Mouse (Mus musculus): ENCODE data around the gene Kmt5c. TPM values are rescaled to one million over a fixed set of nuclear protein-coding genes. Genes with fewer than 3 reads are reported as not detected.

Kmt5c gene
- polyA plus RNA-seq, 1 experiment from 2014 or later: 88.1 TPM

DNA sequence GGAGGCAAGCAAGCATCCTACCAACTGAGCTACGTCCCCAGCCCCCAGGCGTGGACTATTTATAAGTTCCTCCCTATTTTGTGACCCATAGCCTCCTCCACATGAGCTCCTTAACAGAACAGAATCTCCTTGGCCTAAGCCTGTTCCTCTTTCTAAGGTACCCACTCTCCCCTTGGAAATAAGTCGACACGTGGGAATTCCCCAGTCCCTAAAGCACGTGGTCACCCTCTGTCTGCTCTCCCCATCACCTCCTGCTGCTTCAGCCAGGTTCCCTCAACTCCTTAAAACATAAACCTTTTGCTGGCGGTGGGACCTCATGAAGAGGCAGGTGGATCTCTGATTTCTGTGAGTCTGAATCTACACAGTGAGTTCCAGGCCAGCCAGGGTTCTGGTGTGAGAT lies 23.0 kb upstream of the Kmt5c start:
- Histone ChIP-seq H3K4me2 (ENCODE audit: low read depth, low read length, severe bottlenecking) (no peak overlapping the region), H3K9me3 (ENCODE audit: control insufficient read depth, low read length) (no peaks in the 10 kb centered on the region), H3K9ac (ENCODE audit: low read length) (no peak overlapping the region), H3K27ac (ENCODE audit: low read depth, low read length) (no peak overlapping the region), H3K27me3 (ENCODE audit: control insufficient read depth, insufficient read depth, low read length) (no peaks in the 10 kb centered on the region), H3K4me3 (ENCODE audit: low read depth, low read length) (no peak overlapping the region), H3K4me1 (replicated peaks; ENCODE audit: control insufficient read depth, insufficient read depth, low read length) (no peaks in the 10 kb centered on the region), H3K36me3 (ENCODE audit: control insufficient read depth, insufficient read depth, low read length) (peaks cover 8% of the 10 kb centered on the region; the same call in 1 of the 2 replicates)
- no peak for ATAC-seq (replicated peaks; ENCODE audit: low FRiP score)
- no peak for DNase-seq (ENCODE audit: low spot score)
- WGBS: 74% methylated on average over 6 of the region's 6 CpGs

DNA sequence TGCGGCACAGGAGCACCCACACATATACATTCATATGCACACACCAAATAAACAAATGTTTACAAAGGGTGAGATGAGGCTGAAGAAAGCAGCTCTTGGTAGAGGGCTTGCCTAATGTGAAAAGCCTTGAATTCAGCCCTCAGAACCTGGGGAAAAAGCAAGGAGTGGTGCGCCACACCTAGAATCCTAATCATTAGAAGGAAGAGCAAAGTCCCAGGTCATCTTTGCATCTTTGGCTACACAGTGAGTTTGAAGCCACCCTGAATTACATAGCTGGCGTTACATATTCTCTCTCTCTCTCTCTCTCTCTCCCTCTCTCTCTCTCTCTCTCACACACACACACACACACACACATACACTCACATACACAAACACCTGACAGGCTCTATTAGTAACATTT lies 20.6 kb upstream of the Kmt5c start:
- Histone ChIP-seq H3K27ac (ENCODE audit: low read depth, low read length) (no peak overlapping the region), H3K27me3 (ENCODE audit: control insufficient read depth, insufficient read depth, low read length) (no peaks in the 10 kb centered on the region), H3K36me3 (ENCODE audit: control insufficient read depth, insufficient read depth, low read length) (no peaks in the 10 kb centered on the region; the same call in 1 of the 2 replicates), H3K4me2 (ENCODE audit: low read depth, low read length, severe bottlenecking) (no peak overlapping the region), H3K4me3 (ENCODE audit: low read depth, low read length) (no peak overlapping the region), H3K9me3 (ENCODE audit: control insufficient read depth, low read length) (no peaks in the 10 kb centered on the region), H3K4me1 (replicated peaks; ENCODE audit: control insufficient read depth, insufficient read depth, low read length) (no peaks in the 10 kb centered on the region), H3K9ac (ENCODE audit: low read length) (no peak overlapping the region)
- no peak for ATAC-seq (replicated peaks; ENCODE audit: low FRiP score)
- 97% methylated on average over 3 of the region's 3 CpGs for WGBS
- DNase-seq (ENCODE audit: low spot score): no peak

DNA sequence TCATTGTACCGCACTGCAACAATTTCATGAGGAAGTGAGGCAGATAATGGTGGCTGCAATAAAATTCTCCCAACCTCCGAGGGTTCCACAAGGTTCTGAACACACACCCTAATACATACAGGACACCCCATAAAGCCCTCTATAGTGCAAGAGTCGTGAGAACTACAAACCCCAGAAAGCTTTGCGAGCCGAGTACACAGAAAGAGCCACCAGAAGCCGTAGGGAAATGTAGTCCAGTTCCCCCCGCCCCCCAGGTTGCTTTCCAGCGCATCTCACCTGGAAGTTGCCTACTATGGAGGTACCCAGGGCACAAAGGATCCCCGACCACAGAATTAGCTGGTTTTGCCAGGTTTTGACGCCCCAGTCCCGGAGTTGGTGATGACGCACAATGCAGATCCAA lies 16.4 kb upstream of the Kmt5c start:
- Histone ChIP-seq H3K27me3 (ENCODE audit: control insufficient read depth, insufficient read depth, low read length) (no peaks in the 10 kb centered on the region), H3K27ac (ENCODE audit: low read depth, low read length) (no peak overlapping the region), H3K9ac (ENCODE audit: low read length) (peak overlapping the region; percentile 33; the same call in 1 of the 2 replicates), H3K36me3 (ENCODE audit: control insufficient read depth, insufficient read depth, low read length) (no peaks in the 10 kb centered on the region), H3K9me3 (ENCODE audit: control insufficient read depth, low read length) (no peaks in the 10 kb centered on the region), H3K4me2 (ENCODE audit: low read depth, low read length, severe bottlenecking) (peak overlapping the region; percentile 39), H3K4me3 (ENCODE audit: low read depth, low read length) (peak overlapping the region; percentile 18; the same call in 1 of the 2 replicates), H3K4me1 (replicated peaks; ENCODE audit: control insufficient read depth, insufficient read depth, low read length) (no peaks in the 10 kb centered on the region)
- ATAC-seq (replicated peaks; ENCODE audit: low FRiP score) (no peak), DNase-seq (ENCODE audit: low spot score) (no peak)
- WGBS: 41% methylated on average over 12 of the region's 12 CpGs

DNA sequence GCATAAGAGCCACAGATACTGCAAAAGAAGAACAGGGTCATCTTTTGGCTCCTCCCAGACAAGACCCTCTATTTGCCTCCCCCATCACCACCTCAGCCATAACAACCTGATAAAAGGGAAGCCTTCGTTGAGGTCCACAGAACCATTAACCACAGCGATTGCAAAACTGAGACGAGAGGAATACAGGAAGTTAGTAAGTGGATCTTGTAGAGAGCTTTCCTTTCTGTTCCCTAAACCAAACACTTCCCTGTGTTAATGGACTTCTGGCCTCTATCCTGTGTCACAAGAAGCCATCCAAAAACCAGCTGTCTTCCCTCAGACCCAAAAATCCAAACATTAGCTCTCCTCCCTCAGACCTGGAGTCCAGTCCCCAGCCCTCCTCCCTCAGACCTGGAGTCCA lies 15.6 kb upstream of the Kmt5c start:
- ATAC-seq (replicated peaks; ENCODE audit: low FRiP score): no peak
- no peaks in the 10 kb centered on the region for H3K4me1 ChIP-seq (replicated peaks; ENCODE audit: control insufficient read depth, insufficient read depth, low read length)
- H3K9ac ChIP-seq (ENCODE audit: low read length): no peak overlapping the region
- H3K27ac ChIP-seq (ENCODE audit: low read depth, low read length): no peak overlapping the region
- WGBS: 83% methylated on average over 3 of the region's 3 CpGs
- H3K4me2 ChIP-seq (ENCODE audit: low read depth, low read length, severe bottlenecking): no peak overlapping the region
- H3K4me3 ChIP-seq (ENCODE audit: low read depth, low read length): no peak overlapping the region
- H3K27me3 ChIP-seq (ENCODE audit: control insufficient read depth, insufficient read depth, low read length): no peaks in the 10 kb centered on the region
- no peaks in the 10 kb centered on the region for H3K36me3 ChIP-seq (ENCODE audit: control insufficient read depth, insufficient read depth, low read length)
- H3K9me3 ChIP-seq (ENCODE audit: control insufficient read depth, low read length): no peaks in the 10 kb centered on the region
- no peak for DNase-seq (ENCODE audit: low spot score)

DNA sequence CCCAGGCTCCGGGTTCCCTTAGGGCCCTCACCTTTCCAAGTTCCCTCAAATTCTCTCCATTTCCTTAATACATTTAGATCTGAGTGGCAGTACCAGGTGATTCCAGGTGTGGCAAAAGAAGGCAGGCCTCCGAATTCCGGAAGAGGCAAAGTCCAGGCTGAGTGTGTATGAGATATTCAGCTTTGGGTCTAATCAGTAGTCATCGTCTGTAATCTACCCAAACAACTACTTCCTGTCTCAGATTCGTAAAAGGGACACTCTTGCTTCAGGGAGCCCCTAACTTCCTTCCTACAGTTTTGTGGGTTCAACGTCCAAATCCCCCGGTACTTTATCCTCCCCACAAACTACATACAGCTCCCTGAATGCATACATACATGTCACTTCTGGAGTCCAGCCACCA lies 14.7 kb upstream of the Kmt5c start, which contains the start of gene Tmem150b:
TSS of gene Tmem150b (minus strand) at position 81 of the 400 bp plus-strand sequence.
- Histone ChIP-seq H3K27ac (ENCODE audit: low read depth, low read length) (no peak within 1 kb of the TSS), H3K4me3 (ENCODE audit: low read depth, low read length) (no peak within 1 kb of the TSS), H3K4me1 (replicated peaks; ENCODE audit: control insufficient read depth, insufficient read depth, low read length) (no peaks in the 10 kb centered on the region), H3K36me3 (ENCODE audit: control insufficient read depth, insufficient read depth, low read length) (no peaks in the 10 kb centered on the region), H3K4me2 (ENCODE audit: low read depth, low read length, severe bottlenecking) (no peak within 1 kb of the TSS), H3K9ac (ENCODE audit: low read length) (peak within 1 kb of the TSS; percentile 33; the same call in 1 of the 2 replicates), H3K9me3 (ENCODE audit: control insufficient read depth, low read length) (no peaks in the 10 kb centered on the region), H3K27me3 (ENCODE audit: control insufficient read depth, insufficient read depth, low read length) (no peaks in the 10 kb centered on the region)
- DNase-seq (ENCODE audit: low spot score): no peak
- no peak for ATAC-seq (replicated peaks; ENCODE audit: low FRiP score)
- 85% methylated on average over 7 of the region's 7 CpGs for WGBS

DNA sequence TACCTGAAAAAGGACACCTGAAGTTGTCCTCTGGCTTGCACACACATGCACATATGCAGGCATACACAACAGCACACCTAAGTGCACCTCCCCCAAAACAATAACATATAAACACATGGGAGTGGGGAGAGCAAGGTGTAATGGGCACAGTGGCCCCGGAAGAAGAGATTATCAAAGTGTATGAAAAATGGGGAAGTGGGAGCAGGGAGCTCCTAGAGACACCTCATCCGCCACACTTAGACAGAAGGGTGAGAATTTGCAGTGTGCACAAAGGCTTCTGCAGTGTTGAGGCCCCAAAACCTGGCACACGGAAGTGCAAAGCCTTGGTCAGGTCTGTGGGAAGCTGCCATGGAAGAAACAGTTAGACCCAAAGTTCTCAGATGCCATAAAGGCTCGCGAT lies 8.8 kb upstream of the Kmt5c start:
- Histone ChIP-seq H3K27me3 (ENCODE audit: control insufficient read depth, insufficient read depth, low read length) (no peaks in the 10 kb centered on the region), H3K27ac (ENCODE audit: low read depth, low read length) (no peak overlapping the region), H3K36me3 (ENCODE audit: control insufficient read depth, insufficient read depth, low read length) (no peaks in the 10 kb centered on the region), H3K9ac (ENCODE audit: low read length) (no peak overlapping the region), H3K4me3 (ENCODE audit: low read depth, low read length) (no peak overlapping the region), H3K9me3 (ENCODE audit: control insufficient read depth, low read length) (no peaks in the 10 kb centered on the region), H3K4me2 (ENCODE audit: low read depth, low read length, severe bottlenecking) (no peak overlapping the region), H3K4me1 (replicated peaks; ENCODE audit: control insufficient read depth, insufficient read depth, low read length) (no peaks in the 10 kb centered on the region)
- ATAC-seq (replicated peaks; ENCODE audit: low FRiP score) (no peak), DNase-seq (ENCODE audit: low spot score) (no peak)
- 84% methylated on average over 5 of the region's 5 CpGs for WGBS

DNA sequence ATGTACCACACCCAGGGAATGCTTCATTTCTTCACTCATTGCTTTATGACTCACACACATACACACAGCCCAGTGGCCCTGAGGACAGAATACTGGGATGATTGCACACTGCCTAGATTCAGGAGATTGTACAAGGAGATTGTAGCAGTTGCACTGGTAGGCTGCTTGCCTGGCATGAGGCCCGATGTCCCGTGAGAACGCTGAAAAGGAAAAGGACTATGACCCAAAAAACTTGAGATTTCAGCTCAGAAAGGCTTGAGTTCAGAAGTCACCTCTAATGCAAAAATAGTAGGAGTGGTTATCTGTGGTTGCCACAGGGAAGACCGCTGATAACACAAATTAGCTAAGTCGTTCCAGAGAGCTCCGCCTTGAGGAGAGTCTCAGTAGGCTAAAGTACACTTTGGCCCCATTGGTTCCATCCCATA lies 6.9 kb upstream of the Kmt5c start:
- WGBS: 70% methylated on average over 6 of the region's 6 CpGs
- Histone ChIP-seq H3K4me1 (replicated peaks; ENCODE audit: control insufficient read depth, insufficient read depth, low read length) (no peaks in the 10 kb centered on the region), H3K4me3 (ENCODE audit: low read depth, low read length) (no peak overlapping the region), H3K36me3 (ENCODE audit: control insufficient read depth, insufficient read depth, low read length) (no peaks in the 10 kb centered on the region), H3K27me3 (ENCODE audit: control insufficient read depth, insufficient read depth, low read length) (no peaks in the 10 kb centered on the region), H3K9ac (ENCODE audit: low read length) (no peak overlapping the region), H3K27ac (ENCODE audit: low read depth, low read length) (no peak overlapping the region), H3K4me2 (ENCODE audit: low read depth, low read length, severe bottlenecking) (no peak overlapping the region), H3K9me3 (ENCODE audit: control insufficient read depth, low read length) (no peaks in the 10 kb centered on the region)
- no peak for DNase-seq (ENCODE audit: low spot score)
- ATAC-seq (replicated peaks; ENCODE audit: low FRiP score): no peak

DNA sequence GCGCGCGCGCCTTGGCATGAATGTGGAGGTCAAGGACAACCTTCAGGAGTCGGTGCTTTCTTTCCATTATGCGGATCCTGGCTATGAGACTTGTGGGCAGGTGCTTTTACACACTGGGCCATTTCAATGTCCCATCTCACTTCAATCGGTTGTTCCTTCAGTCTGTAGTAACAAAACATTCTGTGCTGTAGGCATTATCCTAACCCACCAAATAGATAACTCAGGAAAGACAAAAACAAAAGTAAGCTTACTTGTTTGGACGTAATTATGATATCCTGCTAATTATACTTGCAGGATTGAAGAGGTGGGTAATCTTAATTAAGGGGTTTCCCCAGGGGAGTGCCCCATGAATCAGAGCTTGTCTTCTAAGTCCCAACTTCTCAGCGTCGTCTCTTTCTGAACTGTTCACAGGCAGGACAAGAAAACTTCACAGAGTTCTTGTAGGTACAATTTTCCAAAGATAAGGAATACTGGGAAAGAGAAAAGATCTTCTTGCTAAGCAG lies 823 bp upstream of the Kmt5c start:
- no peaks in the 10 kb centered on the region for H3K36me3 ChIP-seq (ENCODE audit: control insufficient read depth, insufficient read depth, low read length)
- DNase-seq (ENCODE audit: low spot score) (no peak), ATAC-seq (replicated peaks; ENCODE audit: low FRiP score) (no peak)
- peaks cover 11% of the 10 kb centered on the region for H3K4me1 ChIP-seq (replicated peaks; ENCODE audit: control insufficient read depth, insufficient read depth, low read length)
- peak overlapping the region; percentile 12; the same call in 1 of the 2 replicates for H3K9ac ChIP-seq (ENCODE audit: low read length)
- peak overlapping the region; percentile 85 for H3K27ac ChIP-seq (ENCODE audit: low read depth, low read length)
- 43% methylated on average over 10 of the region's 10 CpGs for WGBS
- peak overlapping the region; percentile 27 for H3K4me3 ChIP-seq (ENCODE audit: low read depth, low read length)
- no peaks in the 10 kb centered on the region for H3K27me3 ChIP-seq (ENCODE audit: control insufficient read depth, insufficient read depth, low read length)
- no peaks in the 10 kb centered on the region for H3K9me3 ChIP-seq (ENCODE audit: control insufficient read depth, low read length)
- H3K4me2 ChIP-seq (ENCODE audit: low read depth, low read length, severe bottlenecking): peak overlapping the region; percentile 56

DNA sequence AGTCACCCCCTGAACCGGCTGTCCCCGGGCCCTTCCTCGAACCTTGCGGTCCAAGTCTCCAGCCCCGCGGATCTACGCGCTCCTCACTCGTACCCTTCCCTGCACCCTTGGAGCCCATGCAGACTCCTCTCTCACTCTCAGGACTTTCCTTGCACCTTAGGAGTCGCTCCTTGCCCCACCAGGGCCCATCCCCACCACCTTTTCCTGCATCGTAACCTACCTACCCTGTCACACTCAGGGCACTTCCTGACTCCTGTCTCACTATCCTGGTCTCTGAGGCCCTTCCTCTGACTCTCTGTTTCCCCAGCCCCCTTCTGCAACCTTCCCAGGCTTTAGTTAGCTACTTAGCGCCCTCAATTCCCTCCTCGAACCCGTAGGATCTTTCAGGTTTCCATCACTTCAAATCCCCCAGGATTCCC lies 403 bp downstream of the Kmt5c start:
- peak overlapping the region; percentile 89 for H3K9ac ChIP-seq (ENCODE audit: low read length)
- ATAC-seq (replicated peaks; ENCODE audit: low FRiP score) (no peak; the same call in none of the 2 replicates), DNase-seq (ENCODE audit: low spot score) (no peak)
- under 1% methylated on average over 14 of the region's 14 CpGs for WGBS
- H3K36me3 ChIP-seq (ENCODE audit: control insufficient read depth, insufficient read depth, low read length): no peaks in the 10 kb centered on the region
- peak overlapping the region; percentile 86 for H3K27ac ChIP-seq (ENCODE audit: low read depth, low read length)
- no peaks in the 10 kb centered on the region for H3K9me3 ChIP-seq (ENCODE audit: control insufficient read depth, low read length)
- H3K4me2 ChIP-seq (ENCODE audit: low read depth, low read length, severe bottlenecking): peak overlapping the region; percentile 92
- H3K4me1 ChIP-seq (replicated peaks; ENCODE audit: control insufficient read depth, insufficient read depth, low read length): peaks cover 11% of the 10 kb centered on the region
- peak overlapping the region; percentile 76 for H3K4me3 ChIP-seq (ENCODE audit: low read depth, low read length)
- no peaks in the 10 kb centered on the region for H3K27me3 ChIP-seq (ENCODE audit: control insufficient read depth, insufficient read depth, low read length)
